Comparison of ENCODE assay signal across 7 mouse cellular contexts in the genomic region with DNA sequence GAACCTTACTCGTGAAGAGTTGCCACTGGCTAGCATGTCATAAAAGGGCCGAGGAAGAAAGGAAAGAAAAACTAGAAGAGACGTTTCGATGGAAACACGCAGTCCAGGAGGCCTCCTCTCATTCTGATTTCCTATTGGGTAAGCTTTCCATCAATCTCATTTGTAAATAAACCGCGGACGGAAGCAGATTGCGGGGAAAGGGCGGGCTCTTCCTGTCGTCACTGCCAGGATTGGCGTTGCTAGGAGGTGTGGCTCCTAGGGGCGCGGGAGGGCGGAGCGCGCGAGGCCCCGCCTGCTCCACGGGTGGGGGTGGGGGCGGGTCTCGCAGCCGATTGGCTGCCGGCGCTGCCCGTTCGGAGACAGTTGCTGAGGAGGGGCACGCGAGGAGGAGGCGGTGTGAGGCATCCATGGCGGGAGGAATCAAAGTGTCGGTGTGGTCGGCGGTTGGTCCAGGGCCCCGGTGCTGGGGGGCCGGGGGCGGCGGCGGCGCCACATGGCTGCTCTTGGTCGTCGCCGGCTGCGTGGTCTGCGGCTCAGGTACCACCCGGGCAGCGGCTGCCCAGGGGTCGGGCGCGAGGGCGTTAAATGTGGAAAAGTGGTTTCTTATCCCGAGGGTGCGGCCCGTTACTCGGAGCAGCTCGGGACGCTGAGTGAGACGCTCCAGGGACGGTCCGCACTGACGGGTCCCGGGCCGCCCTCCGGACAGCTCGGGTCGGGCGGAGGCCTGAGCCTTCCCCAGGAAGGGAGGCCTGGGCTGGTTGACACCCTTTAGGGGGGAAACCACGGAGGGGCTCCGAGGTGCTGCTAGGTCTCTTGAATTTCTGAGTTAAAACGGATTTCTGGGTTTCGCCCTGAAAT. TPM values are rescaled to one million over a fixed set of nuclear protein-coding genes. Genes with fewer than 3 reads are reported as not detected.
DNase-seq lines count a peak whose midpoint lies in the region; ATAC-seq lines count a peak whose summit lies in the region.

No protein-coding gene starts in this region.

- H3K4me1 ChIP-seq in embryonic facial prominence, embryonic 11.5 days (ENCODE audit: control insufficient read depth, insufficient read depth, low read length): no peaks in the 10 kb centered on the region
- H3K4me1 ChIP-seq in limb, embryonic 11.5 days (ENCODE audit: control insufficient read depth, insufficient read depth, low read length): 0 out of 2 replicates have a peak, but pooled peaks cover 3% of the 10 kb centered on the region
- peaks cover 3% of the 10 kb centered on the region; the same call in 1 of the 2 replicates for H3K4me1 ChIP-seq in midbrain, embryonic 14.5 days (ENCODE audit: control insufficient read depth, insufficient read depth, low read length)

- no peak overlapping the region; the same call in 1 of the 2 replicates for H3K27ac ChIP-seq in embryonic facial prominence, embryonic 11.5 days (replicated peaks; ENCODE audit: low read depth, low read length)
- H3K27ac ChIP-seq in limb, embryonic 11.5 days (replicated peaks; ENCODE audit: low read depth, low read length): no peak overlapping the region
- H3K27ac ChIP-seq in midbrain, embryonic 14.5 days (replicated peaks; ENCODE audit: low read depth, low read length): 0 out of 2 replicates have a peak overlapping the region, but pooled peaks have one; percentile 20

- no peaks in the 10 kb centered on the region for H3K9me3 ChIP-seq in embryonic facial prominence, embryonic 11.5 days (replicated peaks; ENCODE audit: control insufficient read depth, low read length)
- H3K9me3 ChIP-seq in limb, embryonic 11.5 days (ENCODE audit: control insufficient read depth, low read length): no peaks in the 10 kb centered on the region
- no peaks in the 10 kb centered on the region for H3K9me3 ChIP-seq in midbrain, embryonic 14.5 days (ENCODE audit: control insufficient read depth, low read length)

- ATAC-seq in embryonic facial prominence, embryonic 11.5 days (replicated peaks; ENCODE audit: insufficient number of reproducible peaks, low FRiP score, low TSS enrichment, low read depth): peak; percentile 92
- ATAC-seq in limb, embryonic 11.5 days (ENCODE audit: insufficient number of reproducible peaks, low FRiP score, low TSS enrichment, low read depth): peak; percentile 94
- ATAC-seq in midbrain, embryonic 14.5 days (ENCODE audit: low FRiP score, low TSS enrichment): peak; percentile 98

- WGBS in embryonic facial prominence, embryonic 11.5 days: under 1% methylated on average over 67 of the region's 71 CpGs
- WGBS in limb, embryonic 11.5 days: under 1% methylated on average over 69 of the region's 71 CpGs
- WGBS in midbrain, embryonic 14.5 days: under 1% methylated on average over 68 of the region's 71 CpGs

- peak overlapping the region; percentile 67 for H3K9ac ChIP-seq in embryonic facial prominence, embryonic 11.5 days (replicated peaks; ENCODE audit: low read length)
- H3K9ac ChIP-seq in limb, embryonic 11.5 days (ENCODE audit: low read length): peak overlapping the region; percentile 71
- H3K9ac ChIP-seq in midbrain, embryonic 14.5 days (replicated peaks; ENCODE audit: low read length): peak overlapping the region; percentile 72

- peak overlapping the region; percentile 67 for H3K4me3 ChIP-seq in embryonic facial prominence, embryonic 11.5 days (ENCODE audit: low read depth, low read length)
- peak overlapping the region; percentile 85 for H3K4me3 ChIP-seq in limb, embryonic 11.5 days (ENCODE audit: low read depth, low read length)
- H3K4me3 ChIP-seq in midbrain, embryonic 14.5 days (replicated peaks; ENCODE audit: low read depth, low read length): peak overlapping the region; percentile 66

- DNase-seq in adrenal gland, postnatal 14 days: peak; percentile 97
- peak; percentile 99 for DNase-seq in embryonic facial prominence, embryonic 11.5 days (ENCODE audit: low spot score)
- peak; percentile 100 for DNase-seq in heart, adult 11 months
- peak; percentile 89 for DNase-seq in kidney, adult 18-20 months
- peak; percentile 94 for DNase-seq in limb, embryonic 11.5 days (ENCODE audit: low spot score)
- peak; percentile 99 for DNase-seq in midbrain, embryonic 14.5 days
- DNase-seq in spleen, adult 18-20 months: peak; percentile 81 to 89

- H3K4me2 ChIP-seq in embryonic facial prominence, embryonic 11.5 days (ENCODE audit: low read depth, low read length): peak overlapping the region; percentile 87
- H3K4me2 ChIP-seq in limb, embryonic 11.5 days (ENCODE audit: low read depth, severe bottlenecking): peak overlapping the region; percentile 80
- H3K4me2 ChIP-seq in midbrain, embryonic 14.5 days (ENCODE audit: low read length): peak overlapping the region; percentile 98

- H3K36me3 ChIP-seq in embryonic facial prominence, embryonic 11.5 days (replicated peaks; ENCODE audit: control insufficient read depth, insufficient read depth, low read depth, low read length): no peaks in the 10 kb centered on the region
- no peaks in the 10 kb centered on the region for H3K36me3 ChIP-seq in limb, embryonic 11.5 days (ENCODE audit: control insufficient read depth, insufficient read depth, low read length)
- H3K36me3 ChIP-seq in midbrain, embryonic 14.5 days (ENCODE audit: control insufficient read depth, insufficient read depth, low read length): no peaks in the 10 kb centered on the region

- H3K27me3 ChIP-seq in embryonic facial prominence, embryonic 11.5 days (ENCODE audit: control insufficient read depth, insufficient read depth, low read length): no peaks in the 10 kb centered on the region
- H3K27me3 ChIP-seq in limb, embryonic 11.5 days (ENCODE audit: control insufficient read depth, insufficient read depth, low read length): no peaks in the 10 kb centered on the region
- H3K27me3 ChIP-seq in midbrain, embryonic 14.5 days (ENCODE audit: control insufficient read depth, insufficient read depth, low read length): no peaks in the 10 kb centered on the region

RNA-seq across cellular contexts. Expression of gene Nab2, which starts 8.6 kb away (rescaled TPM):
- 23.7 and 24.6 TPM in 2 replicates for total RNA-seq in adrenal gland, postnatal 14 days (2021)
- polyA plus RNA-seq in embryonic facial prominence, embryonic 11.5 days (2014; fragmentation: Nextera tagmentation; extraction: Ambion mirVana): 8.0 and 9.3 TPM in 2 replicates
- polyA plus RNA-seq in limb, embryonic 11.5 days (2014; fragmentation: Nextera tagmentation; extraction: Ambion mirVana): 12.7 and 13.1 TPM in 2 replicates
- 0.93 and 1.2 TPM in 2 replicates for polyA plus RNA-seq in midbrain, embryonic 14.5 days (2014; fragmentation: Nextera tagmentation; extraction: Ambion mirVana)

RNA-seq across cellular contexts. Expression of gene Nemp1, which starts 10.2 kb away (rescaled TPM):
- 9.2 and 9.4 TPM in 2 replicates for total RNA-seq in adrenal gland, postnatal 14 days (2021)
- polyA plus RNA-seq in embryonic facial prominence, embryonic 11.5 days (2014; fragmentation: Nextera tagmentation; extraction: Ambion mirVana): 11.2 and 11.7 TPM in 2 replicates
- polyA plus RNA-seq in limb, embryonic 11.5 days (2014; fragmentation: Nextera tagmentation; extraction: Ambion mirVana): 12.5 and 15.0 TPM in 2 replicates
- 2.6 and 3.5 TPM in 2 replicates for polyA plus RNA-seq in midbrain, embryonic 14.5 days (2014; fragmentation: Nextera tagmentation; extraction: Ambion mirVana)

RNA-seq across cellular contexts. Expression of gene Myo1a, which starts 28.1 kb away (rescaled TPM):
- total RNA-seq in adrenal gland, postnatal 14 days (2021): 1.5 and 1.9 TPM in 2 replicates
- polyA plus RNA-seq in embryonic facial prominence, embryonic 11.5 days (2014; fragmentation: Nextera tagmentation; extraction: Ambion mirVana): 0.40 and 0.55 TPM in 2 replicates
- polyA plus RNA-seq in limb, embryonic 11.5 days (2014; fragmentation: Nextera tagmentation; extraction: Ambion mirVana): 0.40 and 0.61 TPM in 2 replicates
- polyA plus RNA-seq in midbrain, embryonic 14.5 days (2014; fragmentation: Nextera tagmentation; extraction: Ambion mirVana): 0.62 TPM in 1 of 2 replicates, not detected in the other

RNA-seq across cellular contexts. Expression of gene Stat6, which starts 34.1 kb away (rescaled TPM):
- total RNA-seq in adrenal gland, postnatal 14 days (2021): 75.0 and 89.4 TPM in 2 replicates
- polyA plus RNA-seq in embryonic facial prominence, embryonic 11.5 days (2014; fragmentation: Nextera tagmentation; extraction: Ambion mirVana): 8.1 and 8.2 TPM in 2 replicates
- 5.7 and 7.2 TPM in 2 replicates for polyA plus RNA-seq in limb, embryonic 11.5 days (2014; fragmentation: Nextera tagmentation; extraction: Ambion mirVana)
- 1.4 and 4.0 TPM in 2 replicates for polyA plus RNA-seq in midbrain, embryonic 14.5 days (2014; fragmentation: Nextera tagmentation; extraction: Ambion mirVana)

RNA-seq across cellular contexts. Expression of gene Tac2, which starts 47.4 kb away (rescaled TPM):
- total RNA-seq in adrenal gland, postnatal 14 days (2021): not detected in 2 replicates
- 1.9 and 2.9 TPM in 2 replicates for polyA plus RNA-seq in embryonic facial prominence, embryonic 11.5 days (2014; fragmentation: Nextera tagmentation; extraction: Ambion mirVana)
- polyA plus RNA-seq in limb, embryonic 11.5 days (2014; fragmentation: Nextera tagmentation; extraction: Ambion mirVana): 1.9 and 2.9 TPM in 2 replicates
- not detected in 2 replicates for polyA plus RNA-seq in midbrain, embryonic 14.5 days (2014; fragmentation: Nextera tagmentation; extraction: Ambion mirVana)
